Mouse (Mus musculus) lung, embryonic 14.5 days (tissue): ENCODE data around the gene Prkce. TPM values are rescaled to one million over a fixed set of nuclear protein-coding genes. Genes with fewer than 3 reads are reported as not detected.

Source experiments
- ATAC-seq: fragments of 200-750 bp; cut with Nextera tagmentation; 2 replicates; pipeline ENCODE4 v1.8.0; 2017; ENCODE audit warnings: mild to moderate bottlenecking, moderate TSS enrichment, moderate library complexity; ENCODE audit not compliant: insufficient read depth
- DNase-seq: peaks from one replicate; pipeline ENCODE4 v3.0.0-alpha.2; 2015
- H3K27ac ChIP-seq: fragments of 300-500 bp; sonication (generic); 2 replicates; pipeline ENCODE4 v1.5.1; 2014; ENCODE audit warnings: low read depth, mild to moderate bottlenecking, moderate library complexity
- H3K27me3 ChIP-seq: fragments of 300-500 bp; sonication (generic); 2 replicates; pipeline ENCODE4 v1.6.1; 2014; ENCODE audit warnings: low read length, control low read depth; ENCODE audit not compliant: insufficient read depth
- H3K36me3 ChIP-seq: fragments of 300-500 bp; sonication (generic); 2 replicates; pipeline ENCODE4 v1.6.1; 2014; ENCODE audit warnings: control low read depth; ENCODE audit not compliant: insufficient read depth
- H3K4me1 ChIP-seq: fragments of 300-500 bp; sonication (generic); 2 replicates; pipeline ENCODE4 v1.6.1; 2014; ENCODE audit warnings: antibody characterized with exemption, control low read depth; ENCODE audit not compliant: insufficient read depth
- H3K4me2 ChIP-seq: fragments of 300-500 bp; sonication (generic); 2 replicates; pipeline ENCODE4 v1.6.1; 2014; ENCODE audit warnings: mild to moderate bottlenecking
- H3K4me3 ChIP-seq: fragments of 300-500 bp; sonication (generic); 2 replicates; pipeline ENCODE4 v1.5.1; 2014; ENCODE audit warnings: low read depth, low read length
- H3K9ac ChIP-seq: fragments of 300-500 bp; sonication (generic); 2 replicates; pipeline ENCODE4 v1.6.1; 2014
- H3K9me3 ChIP-seq: fragments of 300-500 bp; sonication (generic); 2 replicates; pipeline ENCODE4 v1.6.1; 2016; ENCODE audit warnings: low read depth, low read length, control low read depth
- CTCF ChIP-seq: IDR thresholded peaks from 2 replicates; pipeline ENCODE4 v1.5.1; 2016; ENCODE audit warnings: antibody characterized with exemption, low read depth
- WGBS: fragments of 180-500 bp; shearing (Covaris S2); extraction: QIAGEN DNeasy Blood & Tissue Kit; methylation state at CpG from one replicate; pipeline ENCODE4 v1.1.7; 2014; 5-methylcytosine and 5-hydroxymethylcytosine counted together
- polyA plus RNA-seq: library from polyadenylated mRNA; unstranded; fragments of >200 nt; fragmentation: Nextera tagmentation; extraction: Ambion mirVana; gene quantifications from 2 replicates; pipeline ENCODE4 v1.2.1, GENCODE M21; 2014

Prkce gene
- polyA plus RNA-seq, 1 experiment from 2014 or later, result 10.1 TPM

GRCm38 (mm10) chr17:86445900-86446299 is 278.3 kb downstream of the Prkce start:
- no peak for TF ChIP-seq CTCF
- 86% methylated on average over 5 of the region's 5 CpGs for WGBS
- Histone ChIP-seq H3K36me3 (no peaks in the 10 kb centered on the region), H3K4me3 (no peak overlapping the region), H3K4me1 (peaks cover 7% of the 10 kb centered on the region; the same call in 1 of the 2 replicates), H3K9me3 (no peaks in the 10 kb centered on the region; the same call in 1 of the 2 replicates), H3K27me3 (no peaks in the 10 kb centered on the region), H3K27ac (no peak overlapping the region), H3K4me2 (no peak overlapping the region), H3K9ac (no peak overlapping the region)
- no peak for ATAC-seq
- DNase-seq, result no peak

- peaks cover 7% of the 10 kb centered on the region; the same call in 1 of the 2 replicates for H3K4me1 ChIP-seq
- 76% methylated on average over 4 of the region's 4 CpGs for WGBS
- H3K27me3 ChIP-seq, result no peaks in the 10 kb centered on the region
- H3K9ac ChIP-seq, result no peak overlapping the region
- no peaks in the 10 kb centered on the region; the same call in 1 of the 2 replicates for H3K9me3 ChIP-seq
- no peaks in the 10 kb centered on the region for H3K36me3 ChIP-seq
- no peak for DNase-seq
- no peak overlapping the region for H3K27ac ChIP-seq
- ATAC-seq, result no peak
- no peak overlapping the region for H3K4me3 ChIP-seq
- no peak overlapping the region for H3K4me2 ChIP-seq
- TF ChIP-seq CTCF, result no peak
These were observed 279.6 kb downstream of the Prkce start for GRCm38 (mm10) chr17:86447101-86447598.

GRCm38 (mm10) chr17:86452934-86453333 is 285.3 kb downstream of the Prkce start:
- H3K9ac ChIP-seq, result no peak overlapping the region
- ATAC-seq (no peak), DNase-seq (no peak)
- H3K27me3 ChIP-seq, result no peaks in the 10 kb centered on the region
- no peak overlapping the region for H3K27ac ChIP-seq
- no peak for TF ChIP-seq CTCF
- no peak overlapping the region for H3K4me2 ChIP-seq
- no peaks in the 10 kb centered on the region for H3K4me1 ChIP-seq
- WGBS, result 79% methylated on average over 4 of the region's 4 CpGs
- no peaks in the 10 kb centered on the region for H3K36me3 ChIP-seq
- no peaks in the 10 kb centered on the region; the same call in 1 of the 2 replicates for H3K9me3 ChIP-seq
- H3K4me3 ChIP-seq, result no peak overlapping the region

GRCm38 (mm10) chr17:86453673-86454350 is 286.2 kb downstream of the Prkce start:
- Histone ChIP-seq H3K4me2 (no peak overlapping the region), H3K27ac (no peak overlapping the region), H3K36me3 (no peaks in the 10 kb centered on the region), H3K4me3 (no peak overlapping the region), H3K9ac (no peak overlapping the region), H3K27me3 (no peaks in the 10 kb centered on the region), H3K9me3 (no peaks in the 10 kb centered on the region), H3K4me1 (no peaks in the 10 kb centered on the region)
- ATAC-seq, result no peak
- DNase-seq, result no peak
- TF ChIP-seq CTCF, result no peak
- WGBS, result 76% methylated on average over 14 of the region's 14 CpGs

GRCm38 (mm10) chr17:86454351-86454706 is 286.7 kb downstream of the Prkce start:
- no peaks in the 10 kb centered on the region for H3K9me3 ChIP-seq
- ATAC-seq (no peak), DNase-seq (no peak)
- H3K4me1 ChIP-seq, result no peaks in the 10 kb centered on the region
- H3K4me3 ChIP-seq, result no peak overlapping the region
- TF ChIP-seq CTCF, result no peak
- no peak overlapping the region for H3K4me2 ChIP-seq
- WGBS, result 90% methylated on average over 3 of the region's 3 CpGs
- no peak overlapping the region for H3K27ac ChIP-seq
- H3K36me3 ChIP-seq, result no peaks in the 10 kb centered on the region
- H3K27me3 ChIP-seq, result no peaks in the 10 kb centered on the region
- no peak overlapping the region for H3K9ac ChIP-seq

- H3K4me1 ChIP-seq, result no peaks in the 10 kb centered on the region
- no peak for TF ChIP-seq CTCF
- no peak overlapping the region for H3K9ac ChIP-seq
- no peaks in the 10 kb centered on the region for H3K27me3 ChIP-seq
- no peak for DNase-seq
- H3K4me2 ChIP-seq, result no peak overlapping the region
- ATAC-seq, result no peak
- no peak overlapping the region for H3K4me3 ChIP-seq
- H3K36me3 ChIP-seq, result no peaks in the 10 kb centered on the region
- WGBS, result 61% methylated on average over 6 of the region's 6 CpGs
- H3K27ac ChIP-seq, result no peak overlapping the region
- no peaks in the 10 kb centered on the region for H3K9me3 ChIP-seq
These were observed 288.9 kb downstream of the Prkce start for GRCm38 (mm10) chr17:86456512-86456911.

GRCm38 (mm10) chr17:86458302-86458980 is 290.9 kb downstream of the Prkce start:
- 76% methylated on average over 11 of the region's 11 CpGs for WGBS
- TF ChIP-seq CTCF, result peak; percentile 16; the same call in 1 of the 2 replicates
- Histone ChIP-seq H3K36me3 (no peaks in the 10 kb centered on the region), H3K27me3 (no peaks in the 10 kb centered on the region), H3K4me2 (no peak overlapping the region), H3K9me3 (no peaks in the 10 kb centered on the region), H3K4me3 (no peak overlapping the region), H3K4me1 (no peaks in the 10 kb centered on the region), H3K9ac (no peak overlapping the region), H3K27ac (no peak overlapping the region)
- no peak for ATAC-seq
- DNase-seq, result no peak
